Mouse (Mus musculus) left cerebral cortex, postnatal 14 days (tissue): ENCODE measurements around the gene Gm3543. TPM values are rescaled to one million over a fixed set of nuclear protein-coding genes. Genes with fewer than 3 reads are reported as not detected.
"Not testable (repeated sequence)": the region's sequence is repeated elsewhere in the genome, so short reads cannot be mapped to it uniquely, and the experiment has no call there.

ENCODE experiments used
- DNase-seq, 2 experiments: peaks; one replicate each; pipeline ENCODE4 v3.0.0; 2021 to 2022; ENCODE audit warnings: low spot score in 2 of 2, mixed read lengths in 1 of 2
- intact Hi-C: fragments of 180-260 bp; cut with DNase I; formaldehyde crosslinking; loops from one replicate; pipeline ENCODE4 v1.15.1; 2025
- long read RNA-seq, 2 experiments: library from polyadenylated mRNA; stranded (forward); transcript quantifications; one replicate each; pipeline ENCODE4 v2.0.0; 2021
- total RNA-seq, 2 experiments: library from RNA; stranded (reverse); gene quantifications; 2 replicates each; pipeline ENCODE4 v1.2.3; 2021

The Gm3543 gene
- 1 to 10 TPM; 1.4 to 2.1 TPM for total RNA-seq
- long read RNA-seq, experiment 1, result 0 reads
- long read RNA-seq, experiment 2, result 0 reads

GRCm38 (mm10) chr14:41983225-41983624 lies at the start of gene Gm3543:
Gene Gm3543 (minus strand): TSS chr14:41983325.
- intact Hi-C loops, DNase-seq: not testable (repeated sequence)

GRCm38 (mm10) chr14:41968596-41968995 lies 14.5 kb downstream of the Gm3543 start:
- DNase-seq, intact Hi-C loops: not testable (repeated sequence)

- intact Hi-C loops, DNase-seq: not testable (repeated sequence)
Observed at GRCm38 (mm10) chr14:41967827-41968226, 15.3 kb downstream of the Gm3543 start, which contains the start of gene Gm6401. Gene Gm6401 (minus strand): TSS chr14:41967927.

GRCm38 (mm10) chr14:41964095-41964494 lies 19.0 kb downstream of the Gm3543 start:
- DNase-seq, intact Hi-C loops: not testable (repeated sequence)

GRCm38 (mm10) chr14:41943695-41944094 lies 39.4 kb downstream of the Gm3543 start, which contains the start of gene 1700024B05Rik:
Gene 1700024B05Rik (plus strand): TSS chr14:41943995.
- intact Hi-C loops, DNase-seq: not testable (repeated sequence)

Other genes starting within 250 kb of the Gm3543 start
- not detected for gene Gm7929, start 232.7 kb downstream of the Gm3543 start, total RNA-seq
- gene Gm47189, start 210.9 kb downstream of the Gm3543 start, total RNA-seq, result not detected
- not detected for gene Gm7980, start 76.0 kb downstream of the Gm3543 start, total RNA-seq
- gene 1700049E17Rik1, start 58.4 kb downstream of the Gm3543 start, total RNA-seq, result not detected
- not detected for gene 1700024B05Rik, start 39.3 kb downstream of the Gm3543 start, total RNA-seq
- not detected for gene Gm6401, start 15.4 kb downstream of the Gm3543 start, total RNA-seq
- gene Gm7951, start 134.0 kb upstream of the Gm3543 start, total RNA-seq, result not detected
- not detected for gene Gm17027, start 179.3 kb upstream of the Gm3543 start, total RNA-seq
- gene Gm3573, start 207.5 kb upstream of the Gm3543 start, total RNA-seq, result 1 to 10 TPM in 1 of 2 experiments, under 1 TPM in 1; 0.82 to 2.2 TPM